Mouse (Mus musculus) G1E (cell line): ENCODE results near the gene Scml4.

Experiments used
- CTCF ChIP-seq: IDR thresholded peaks from 2 replicates; pipeline ENCODE4 v1.5.1; 2012; ENCODE audit warnings: low read depth, low read length, inconsistent platforms, mixed read lengths
- GATA1 ChIP-seq: IDR thresholded peaks from 2 replicates; pipeline ENCODE4 v1.6.1; 2012; ENCODE audit warnings: borderline replicate concordance, low read length, inconsistent platforms, mixed read lengths
- POLR2AphosphoS5 ChIP-seq: IDR thresholded peaks from 2 replicates; pipeline ENCODE4 v1.6.1; 2012; ENCODE audit warnings: low read depth, low read length, inconsistent platforms; ENCODE audit not compliant: insufficient replicate concordance
- TAL1 ChIP-seq: conservative IDR thresholded peaks from 2 replicates; pipeline ENCODE4 v1.6.1; 2012; ENCODE audit warnings: low read depth, low read length, inconsistent platforms, mixed read lengths

DNA sequence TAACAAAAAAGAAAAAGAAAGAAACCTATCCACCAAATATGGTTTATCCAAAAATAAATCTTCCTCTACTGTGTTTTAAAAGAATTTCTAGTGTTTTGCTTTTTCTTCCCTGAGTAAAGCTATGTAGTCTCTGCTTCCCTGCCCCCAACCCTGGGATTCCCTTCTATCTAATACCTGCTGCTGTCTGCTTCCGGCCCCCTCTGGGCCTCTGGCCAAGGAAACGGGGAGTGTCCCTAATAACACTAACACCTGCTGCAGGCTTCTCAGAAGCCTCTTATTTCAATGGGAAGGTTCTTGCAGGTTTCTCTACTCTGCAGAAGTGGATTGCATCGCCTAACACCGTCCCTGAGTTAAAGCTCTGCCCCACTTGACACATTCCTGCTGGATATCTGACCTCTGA, 50.4 kb downstream of the Scml4 start:
- TF ChIP-seq GATA1: no peak
- no peak for TF ChIP-seq CTCF
- no peak for TF ChIP-seq TAL1
- TF ChIP-seq POLR2AphosphoS5: no peak
